Mouse (Mus musculus): ENCODE results near the gene U2af2. TPM values are rescaled to one million over a fixed set of nuclear protein-coding genes. Genes with fewer than 3 reads are reported as not detected.
"Not testable (repeated sequence)": the region's sequence is repeated elsewhere in the genome, so short reads cannot be mapped to it uniquely, and the experiment has no call there.

U2af2 gene
- total and polyA plus RNA-seq, 2 experiments, result 30.4 to 90.4 TPM

DNA sequence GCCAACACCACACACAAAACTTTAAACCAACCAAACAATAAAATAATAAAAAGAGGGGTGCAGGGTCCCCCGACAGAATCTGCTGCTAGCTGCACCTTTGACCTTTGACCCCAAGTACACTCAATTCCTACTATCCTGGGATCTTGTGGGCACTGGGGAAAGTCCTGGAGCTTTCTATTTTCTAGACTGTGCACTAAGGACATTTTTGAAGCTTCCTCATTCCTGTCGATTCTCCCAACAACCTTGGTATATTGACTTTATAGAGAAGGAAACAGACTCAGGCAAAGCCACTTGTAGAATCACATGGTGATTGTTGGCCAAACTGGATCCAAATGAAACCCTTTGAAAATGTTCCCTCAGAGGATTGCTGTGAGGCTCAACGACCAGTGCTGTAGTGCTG is 45.9 kb upstream of the U2af2 start:
- peak overlapping the region; percentile 79; the same call in 1 of the 2 replicates for H3K9ac ChIP-seq (ENCODE audit: low read depth, low read length)
- peak overlapping the region; percentile 84 for H3K27ac ChIP-seq (replicated peaks; ENCODE audit: insufficient read depth, low read depth, low read length)
- peaks cover 3% of the 10 kb centered on the region; the same call in 1 of the 2 replicates for H3K4me1 ChIP-seq (ENCODE audit: control insufficient read depth, insufficient read depth, low read length)
- TF ChIP-seq CTCF (IDR thresholded peaks at IDR 0.05; ENCODE audit: low read depth, low read length), result no peak
- no peak for TF ChIP-seq POLR2A (IDR thresholded peaks at IDR 0.05; ENCODE audit: extremely low read depth, insufficient read depth, low read length)
- peaks cover 2% of the 10 kb centered on the region; the same call in 1 of the 2 replicates for H3K79me2 ChIP-seq (ENCODE audit: control insufficient read depth, insufficient read depth, low read length)
- peak; percentile 51 for DNase-seq (ENCODE audit: extremely low read depth, low read depth, low spot score)
- H3K4me3 ChIP-seq (ENCODE audit: insufficient read depth, low read depth, low read length), result peak overlapping the region; percentile 99; the same call in 1 of the 2 replicates
- no peaks in the 10 kb centered on the region for H3K27me3 ChIP-seq (ENCODE audit: control insufficient read depth, insufficient read depth, low read length)
- 19% methylated on average over 3 of the region's 3 CpGs for WGBS
- peaks cover 7% of the 10 kb centered on the region; the same call in 1 of the 2 replicates for H3K36me3 ChIP-seq (ENCODE audit: control insufficient read depth, insufficient read depth, low read length)

DNA sequence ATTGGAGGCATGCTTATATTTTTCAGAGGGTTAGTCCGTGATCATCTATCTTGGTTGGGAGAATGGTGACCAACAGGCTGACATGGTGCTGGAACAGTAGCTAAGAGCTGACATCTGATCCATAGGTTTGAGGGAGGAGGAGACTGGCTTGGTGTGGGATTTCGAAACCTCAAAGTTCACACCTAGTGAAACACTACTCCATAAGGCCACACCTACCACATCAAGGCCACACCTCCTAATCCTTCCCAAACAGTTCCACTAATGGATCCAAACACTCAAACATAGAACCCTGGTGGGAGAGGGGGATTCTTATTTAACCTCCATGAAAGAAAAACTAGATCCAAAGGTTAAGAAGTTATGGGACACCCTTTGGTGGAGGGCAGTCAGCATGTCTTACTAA is 45.0 kb upstream of the U2af2 start:
- no peak for TF ChIP-seq POLR2A (IDR thresholded peaks at IDR 0.05; ENCODE audit: extremely low read depth, insufficient read depth, low read length)
- no peak for TF ChIP-seq CTCF (IDR thresholded peaks at IDR 0.05; ENCODE audit: low read depth, low read length)
- H3K9ac ChIP-seq (ENCODE audit: low read depth, low read length), result no peak overlapping the region
- WGBS, result 100% methylated on average over 2 of the region's 2 CpGs

DNA sequence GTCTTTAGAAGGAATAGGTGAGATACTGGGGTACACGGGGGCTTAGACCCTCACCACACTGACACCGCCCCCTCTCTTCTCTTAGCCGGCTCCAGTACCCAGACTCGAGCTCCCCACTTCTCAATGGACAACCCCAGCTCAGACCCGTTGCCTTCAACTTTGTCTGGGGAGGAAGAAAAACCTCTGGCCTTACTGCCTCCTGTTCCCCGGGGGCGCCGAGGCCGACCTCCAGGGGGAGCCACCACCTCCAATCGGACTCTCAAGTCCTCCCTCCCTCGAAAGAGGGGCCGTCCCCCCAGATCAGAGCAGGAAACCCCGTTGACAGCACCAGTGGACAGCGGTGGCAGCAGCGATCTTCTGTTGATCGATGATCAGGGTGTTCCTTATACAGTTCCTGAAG is 44.6 kb upstream of the U2af2 start:
- Histone ChIP-seq H3K4me1 (ENCODE audit: control insufficient read depth, insufficient read depth, low read length) (peaks cover 11% of the 10 kb centered on the region), H3K27me3 (ENCODE audit: control insufficient read depth, insufficient read depth, low read length) (no peaks in the 10 kb centered on the region), H3K79me2 (ENCODE audit: control insufficient read depth, insufficient read depth, low read length) (peaks cover 6% of the 10 kb centered on the region; the same call in 1 of the 2 replicates), H3K9ac (ENCODE audit: low read depth, low read length) (no peak overlapping the region), H3K27ac (replicated peaks; ENCODE audit: insufficient read depth, low read depth, low read length) (no peak overlapping the region), H3K36me3 (ENCODE audit: control insufficient read depth, insufficient read depth, low read length) (0 out of 2 replicates have a peak, but pooled peaks cover 3% of the 10 kb centered on the region), H3K4me3 (ENCODE audit: insufficient read depth, low read depth, low read length) (no peak overlapping the region)
- TF ChIP-seq POLR2A (IDR thresholded peaks at IDR 0.05; ENCODE audit: extremely low read depth, insufficient read depth, low read length) (no peak), CTCF (IDR thresholded peaks at IDR 0.05; ENCODE audit: low read depth, low read length) (0 out of 2 replicates have a peak, but pooled peaks have one; percentile 2)
- WGBS, result 91% methylated on average over 16 of the region's 16 CpGs
- no peak for DNase-seq (ENCODE audit: extremely low read depth, low read depth, low spot score)

More for the DNA sequence above, 45.0 kb upstream of the U2af2 start:
- no peak for DNase-seq (ENCODE audit: extremely low read depth, low read depth, low spot score)
- Histone ChIP-seq H3K79me2 (ENCODE audit: control insufficient read depth, insufficient read depth, low read length) (peaks cover 2% of the 10 kb centered on the region; the same call in 1 of the 2 replicates), H3K27me3 (ENCODE audit: control insufficient read depth, insufficient read depth, low read length) (no peaks in the 10 kb centered on the region), H3K27ac (replicated peaks; ENCODE audit: insufficient read depth, low read depth, low read length) (no peak overlapping the region), H3K36me3 (ENCODE audit: control insufficient read depth, insufficient read depth, low read length) (0 out of 2 replicates have a peak, but pooled peaks cover 5% of the 10 kb centered on the region), H3K4me3 (ENCODE audit: insufficient read depth, low read depth, low read length) (no peak overlapping the region), H3K4me1 (ENCODE audit: control insufficient read depth, insufficient read depth, low read length) (peaks cover 7% of the 10 kb centered on the region)

DNA sequence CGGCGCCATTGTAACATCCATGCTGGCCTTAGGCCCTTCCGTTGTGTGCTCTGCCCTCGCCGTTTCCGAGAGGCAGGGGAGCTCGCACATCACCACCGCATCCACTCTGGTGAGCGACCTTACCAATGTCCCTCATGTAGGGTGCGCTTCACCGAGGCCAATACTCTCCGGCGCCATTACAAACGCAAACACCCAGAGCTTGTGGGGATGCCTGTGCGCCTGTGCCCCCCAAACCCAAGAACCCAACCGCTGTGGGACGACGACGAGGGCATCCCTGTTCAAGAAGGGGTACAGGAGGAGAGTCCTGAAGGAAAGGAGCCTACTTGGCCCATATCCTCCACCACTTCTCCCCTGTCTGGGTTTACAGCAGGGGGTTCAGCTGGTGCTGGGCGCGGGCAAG is 44.0 kb upstream of the U2af2 start:
- 97% methylated on average over 21 of the region's 21 CpGs for WGBS
- TF ChIP-seq POLR2A (IDR thresholded peaks at IDR 0.05; ENCODE audit: extremely low read depth, insufficient read depth, low read length) (no peak), CTCF (IDR thresholded peaks at IDR 0.05; ENCODE audit: low read depth, low read length) (no peak)
- Histone ChIP-seq H3K79me2 (ENCODE audit: control insufficient read depth, insufficient read depth, low read length) (peaks cover 11% of the 10 kb centered on the region; the same call in 1 of the 2 replicates), H3K9ac (ENCODE audit: low read depth, low read length) (no peak overlapping the region), H3K27ac (replicated peaks; ENCODE audit: insufficient read depth, low read depth, low read length) (no peak overlapping the region), H3K27me3 (ENCODE audit: control insufficient read depth, insufficient read depth, low read length) (no peaks in the 10 kb centered on the region), H3K4me1 (ENCODE audit: control insufficient read depth, insufficient read depth, low read length) (peaks cover 12% of the 10 kb centered on the region), H3K4me3 (ENCODE audit: insufficient read depth, low read depth, low read length) (no peak overlapping the region), H3K36me3 (ENCODE audit: control insufficient read depth, insufficient read depth, low read length) (peaks cover 2% of the 10 kb centered on the region; the same call in 1 of the 2 replicates)
- no peak for DNase-seq (ENCODE audit: extremely low read depth, low read depth, low spot score)

DNA sequence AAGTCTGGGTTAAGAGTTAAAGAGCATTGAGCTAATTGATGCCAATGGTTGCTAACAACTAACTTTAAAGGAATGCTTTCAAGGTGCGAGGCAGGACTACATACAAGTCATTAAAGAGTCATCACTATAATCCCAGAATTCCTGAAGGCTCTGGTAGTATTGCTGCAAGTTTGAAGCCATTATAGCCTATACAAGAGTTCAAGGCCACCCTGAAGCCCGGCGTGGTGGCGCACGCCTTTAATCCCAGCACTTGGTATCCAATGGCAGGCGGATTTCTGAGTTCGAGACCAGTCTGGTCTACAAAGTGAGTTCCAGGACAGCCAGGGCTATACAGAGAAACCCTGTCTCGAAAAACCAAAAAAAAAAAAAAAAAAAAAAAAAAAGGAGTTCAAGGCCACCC is 42.4 kb upstream of the U2af2 start:
- peak overlapping the region; percentile 21; the same call in 1 of the 2 replicates for H3K9ac ChIP-seq (ENCODE audit: low read depth, low read length)
- not testable (repeated sequence) for H3K27me3 ChIP-seq (ENCODE audit: control insufficient read depth, insufficient read depth, low read length); H3K4me3 ChIP-seq (ENCODE audit: insufficient read depth, low read depth, low read length); H3K36me3 ChIP-seq (ENCODE audit: control insufficient read depth, insufficient read depth, low read length); DNase-seq (ENCODE audit: extremely low read depth, low read depth, low spot score)
- WGBS, result 15% methylated on average over 8 of the region's 8 CpGs
- H3K4me1 ChIP-seq (ENCODE audit: control insufficient read depth, insufficient read depth, low read length), result peaks cover 12% of the 10 kb centered on the region
- 0 out of 2 replicates have a peak overlapping the region, but pooled peaks have one; percentile 35 for H3K27ac ChIP-seq (replicated peaks; ENCODE audit: insufficient read depth, low read depth, low read length)
- peaks cover 20% of the 10 kb centered on the region; the same call in 1 of the 2 replicates for H3K79me2 ChIP-seq (ENCODE audit: control insufficient read depth, insufficient read depth, low read length)

DNA sequence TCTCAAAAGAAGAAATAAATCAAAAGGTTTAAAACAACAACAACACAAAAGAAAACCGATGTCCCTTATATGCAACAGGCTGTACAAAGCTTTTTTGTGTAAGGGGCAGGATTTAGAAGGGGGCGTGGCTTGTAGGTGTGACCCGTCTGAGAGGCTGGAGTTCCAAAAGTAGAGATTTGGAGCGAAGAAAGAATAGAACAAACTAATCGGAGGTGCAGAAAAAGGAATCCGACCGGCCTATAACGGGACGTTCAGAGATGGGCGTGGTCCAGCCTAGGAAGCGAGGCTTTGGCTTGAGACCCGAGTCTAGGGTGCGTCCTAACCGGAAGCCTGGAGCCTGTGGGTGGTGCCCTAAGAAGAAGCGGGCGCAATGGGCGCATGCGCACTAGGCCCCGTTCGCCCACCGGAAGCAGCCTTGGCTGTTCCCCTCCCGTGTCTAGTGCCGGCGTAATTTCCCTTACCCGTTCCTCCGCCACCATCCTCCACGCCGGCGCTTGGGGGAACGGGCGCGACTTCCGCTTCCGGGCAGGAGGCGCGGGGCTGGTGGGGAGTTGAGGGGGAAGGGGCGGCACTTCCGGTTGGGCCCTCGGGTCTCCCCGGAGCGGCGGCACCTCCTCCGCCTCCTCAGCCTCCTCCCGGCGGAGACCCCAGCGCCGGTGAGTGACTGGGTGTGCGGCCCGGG is 41.8 kb upstream of the U2af2 start, which contains the start of the genes Zfp865 and Ccdc106:
Zfp865 (plus strand) TSS at position 377 of the 682 bp plus-strand sequence.
Ccdc106 (plus strand) TSS at position 554 of the 682 bp plus-strand sequence.
- under 1% methylated on average over 49 of the region's 49 CpGs for WGBS
- DNase-seq (ENCODE audit: extremely low read depth, low read depth, low spot score), result peak; percentile 94
- peak within 1 kb of the TSS; percentile 78 for H3K9ac ChIP-seq (ENCODE audit: low read depth, low read length)
- peak within 1 kb of the TSS; percentile 66 for H3K4me3 ChIP-seq (ENCODE audit: insufficient read depth, low read depth, low read length)
- H3K27ac ChIP-seq (replicated peaks; ENCODE audit: insufficient read depth, low read depth, low read length), result peak within 1 kb of the TSS; percentile 82
- H3K27me3 ChIP-seq (ENCODE audit: control insufficient read depth, insufficient read depth, low read length), result no peaks in the 10 kb centered on the region
- H3K79me2 ChIP-seq (ENCODE audit: control insufficient read depth, insufficient read depth, low read length), result peaks cover 20% of the 10 kb centered on the region; the same call in 1 of the 2 replicates
- TF ChIP-seq CTCF (IDR thresholded peaks at IDR 0.05; ENCODE audit: low read depth, low read length), result no peak
- TF ChIP-seq POLR2A (IDR thresholded peaks at IDR 0.05; ENCODE audit: extremely low read depth, insufficient read depth, low read length), result peak; percentile 45
- H3K36me3 ChIP-seq (ENCODE audit: control insufficient read depth, insufficient read depth, low read length), result peaks cover 4% of the 10 kb centered on the region; the same call in 1 of the 2 replicates
- peaks cover 12% of the 10 kb centered on the region for H3K4me1 ChIP-seq (ENCODE audit: control insufficient read depth, insufficient read depth, low read length)
